ENCODE assay signal across 31 mouse cellular contexts in genomic region chr11:26201778-26202097, GRCm38 (mm10). TPM values are rescaled to one million over a fixed set of nuclear protein-coding genes. Genes with fewer than 3 reads are reported as not detected.
DNase-seq lines count a peak whose midpoint lies in the region; ATAC-seq lines count a peak whose summit lies in the region.
"Had no signal": no experiment of that assay in that cellular context is flagged by ENCODE, and none has a peak within 500 bp of the region (broad histone marks: within the 10 kb centered on the region; RNA-seq: fewer than 3 reads in every experiment).

No protein-coding gene starts in this region.

- H3K4me3 ChIP-seq in embryonic facial prominence, embryonic 12.5 days: no peak overlapping the region
- no peak overlapping the region for H3K4me3 ChIP-seq in embryonic facial prominence, embryonic 10.5 days
- no peak overlapping the region for H3K4me3 ChIP-seq in hindbrain, embryonic 12.5 days
- no peak overlapping the region for H3K4me3 ChIP-seq in hindbrain, embryonic 10.5 days
- no peak overlapping the region for H3K4me3 ChIP-seq in liver, embryonic 13.5 days (replicated peaks)
- no peak overlapping the region for H3K4me3 ChIP-seq in liver, embryonic 11.5 days (ENCODE audit: low read depth, low read length)
- H3K4me3 ChIP-seq in neural tube, embryonic 11.5 days (ENCODE audit: low read depth, low read length): no peak overlapping the region
- H3K4me3 ChIP-seq: hindbrain, embryonic 15.5 days; limb, embryonic 12.5 days; midbrain, embryonic 12.5 days; myocyte had no signal

- H3K27ac ChIP-seq in embryonic facial prominence, embryonic 12.5 days: no peak overlapping the region
- no peak overlapping the region for H3K27ac ChIP-seq in embryonic facial prominence, embryonic 10.5 days (replicated peaks)
- H3K27ac ChIP-seq in hindbrain, embryonic 12.5 days: no peak overlapping the region
- no peak overlapping the region for H3K27ac ChIP-seq in hindbrain, embryonic 10.5 days
- H3K27ac ChIP-seq in liver, embryonic 13.5 days: no peak overlapping the region
- no peak overlapping the region for H3K27ac ChIP-seq in liver, embryonic 11.5 days (ENCODE audit: low read depth, low read length)
- no peak overlapping the region for H3K27ac ChIP-seq in neural tube, embryonic 11.5 days (ENCODE audit: low read depth, low read length)
- H3K27ac ChIP-seq: hindbrain, embryonic 15.5 days; limb, embryonic 12.5 days; liver, embryonic 14.5 days; macrophage; midbrain, embryonic 12.5 days had no signal

- no peaks in the 10 kb centered on the region for H3K9me3 ChIP-seq in embryonic facial prominence, embryonic 12.5 days
- H3K9me3 ChIP-seq in embryonic facial prominence, embryonic 10.5 days: no peaks in the 10 kb centered on the region
- H3K9me3 ChIP-seq in hindbrain, embryonic 12.5 days (replicated peaks): no peaks in the 10 kb centered on the region
- no peaks in the 10 kb centered on the region for H3K9me3 ChIP-seq in hindbrain, embryonic 10.5 days
- no peaks in the 10 kb centered on the region for H3K9me3 ChIP-seq in liver, embryonic 13.5 days (replicated peaks)
- no peaks in the 10 kb centered on the region for H3K9me3 ChIP-seq in liver, embryonic 11.5 days (ENCODE audit: control insufficient read depth, low read length)
- H3K9me3 ChIP-seq in neural tube, embryonic 11.5 days (ENCODE audit: control insufficient read depth, low read length): no peaks in the 10 kb centered on the region
- H3K9me3 ChIP-seq: hindbrain, embryonic 15.5 days; limb, embryonic 12.5 days; midbrain, embryonic 12.5 days had no signal

- H3K36me3 ChIP-seq in embryonic facial prominence, embryonic 12.5 days: no peaks in the 10 kb centered on the region
- H3K36me3 ChIP-seq in embryonic facial prominence, embryonic 10.5 days (replicated peaks): no peaks in the 10 kb centered on the region
- H3K36me3 ChIP-seq in hindbrain, embryonic 12.5 days: no peaks in the 10 kb centered on the region
- H3K36me3 ChIP-seq in hindbrain, embryonic 10.5 days: no peaks in the 10 kb centered on the region
- H3K36me3 ChIP-seq in liver, embryonic 13.5 days: no peaks in the 10 kb centered on the region
- no peaks in the 10 kb centered on the region for H3K36me3 ChIP-seq in liver, embryonic 11.5 days (ENCODE audit: control insufficient read depth, insufficient read depth, low read length)
- no peaks in the 10 kb centered on the region for H3K36me3 ChIP-seq in neural tube, embryonic 11.5 days (ENCODE audit: control insufficient read depth, insufficient read depth, low read length)
- H3K36me3 ChIP-seq: hindbrain, embryonic 15.5 days; limb, embryonic 12.5 days; midbrain, embryonic 12.5 days had no signal

- no peaks in the 10 kb centered on the region for H3K27me3 ChIP-seq in embryonic facial prominence, embryonic 12.5 days
- no peaks in the 10 kb centered on the region for H3K27me3 ChIP-seq in embryonic facial prominence, embryonic 10.5 days (replicated peaks; ENCODE audit: low read depth, poor library complexity, severe bottlenecking)
- H3K27me3 ChIP-seq in hindbrain, embryonic 12.5 days: no peaks in the 10 kb centered on the region
- no peaks in the 10 kb centered on the region for H3K27me3 ChIP-seq in hindbrain, embryonic 10.5 days (ENCODE audit: insufficient read depth, poor library complexity, severe bottlenecking)
- H3K27me3 ChIP-seq in liver, embryonic 13.5 days: no peaks in the 10 kb centered on the region
- no peaks in the 10 kb centered on the region for H3K27me3 ChIP-seq in liver, embryonic 11.5 days (replicated peaks; ENCODE audit: control insufficient read depth, insufficient read depth, low read length)
- H3K27me3 ChIP-seq in neural tube, embryonic 11.5 days (ENCODE audit: control insufficient read depth, insufficient read depth, low read length): no peaks in the 10 kb centered on the region
- H3K27me3 ChIP-seq: CH12.LX; hindbrain, embryonic 15.5 days; limb, embryonic 12.5 days; midbrain, embryonic 12.5 days had no signal

- no peak overlapping the region for H3K4me2 ChIP-seq in embryonic facial prominence, embryonic 12.5 days (replicated peaks)
- H3K4me2 ChIP-seq in hindbrain, embryonic 12.5 days (replicated peaks): no peak overlapping the region
- no peak overlapping the region for H3K4me2 ChIP-seq in liver, embryonic 13.5 days
- no peak overlapping the region for H3K4me2 ChIP-seq in liver, embryonic 11.5 days
- no peak overlapping the region for H3K4me2 ChIP-seq in neural tube, embryonic 11.5 days (ENCODE audit: low read depth)
- H3K4me2 ChIP-seq: hindbrain, embryonic 15.5 days; limb, embryonic 12.5 days; midbrain, embryonic 12.5 days had no signal

- 0 out of 2 replicates have a peak, but pooled peaks have one; percentile 67 for ATAC-seq in embryonic facial prominence, embryonic 12.5 days (ENCODE audit: insufficient number of reproducible peaks, insufficient read depth, low FRiP score, low TSS enrichment)
- ATAC-seq in hindbrain, embryonic 12.5 days (ENCODE audit: low FRiP score): peak; percentile 35; the same call in 1 of the 2 replicates
- ATAC-seq in liver, embryonic 13.5 days (ENCODE audit: low read depth): peak; percentile 29; the same call in 1 of the 2 replicates
- ATAC-seq in liver, embryonic 11.5 days (replicated peaks; ENCODE audit: low FRiP score): no peak
- peak; percentile 20 for ATAC-seq in neural tube, embryonic 11.5 days (ENCODE audit: insufficient read depth, low FRiP score, low TSS enrichment)

- H3K9ac ChIP-seq in embryonic facial prominence, embryonic 12.5 days: no peak overlapping the region
- H3K9ac ChIP-seq in hindbrain, embryonic 12.5 days: no peak overlapping the region
- no peak overlapping the region for H3K9ac ChIP-seq in liver, embryonic 13.5 days
- H3K9ac ChIP-seq in liver, embryonic 11.5 days (ENCODE audit: low read depth, low read length): no peak overlapping the region
- H3K9ac ChIP-seq in neural tube, embryonic 11.5 days (ENCODE audit: low read length): no peak overlapping the region
- H3K9ac ChIP-seq: hindbrain, embryonic 15.5 days; limb, embryonic 12.5 days; liver, embryonic 14.5 days; midbrain, embryonic 12.5 days had no signal

- DNase-seq in embryonic facial prominence, embryonic 10.5 days (ENCODE audit: low spot score): no peak
- DNase-seq in hindbrain, embryonic 10.5 days (ENCODE audit: low spot score): no peak
- DNase-seq in liver, embryonic 13.5 days: no peak
- DNase-seq in liver, embryonic 11.5 days (ENCODE audit: low spot score): no peak
- DNase-seq in neural tube, embryonic 11.5 days (ENCODE audit: low spot score): no peak
- no peak for DNase-seq in neural tube, embryonic 10.5 days (ENCODE audit: extremely low spot score, low spot score)
- DNase-seq: adrenal gland, adult 2 months; adrenal gland, postnatal 36 days; cerebellum, adult 18-20 months; cerebellum, postnatal 10 days; gastrocnemius, postnatal 14 days; heart, postnatal 14 days; kidney, adult 8-10 months; kidney, postnatal 10 days; layer of hippocampus, adult 9-11 months; lung, adult 2 months; lung, postnatal 10 days; right cerebral cortex, adult 18-20 months; spleen, adult 18-20 months; thymus, postnatal 14 days had no signal

- no peaks in the 10 kb centered on the region for H3K4me1 ChIP-seq in embryonic facial prominence, embryonic 12.5 days
- no peaks in the 10 kb centered on the region for H3K4me1 ChIP-seq in embryonic facial prominence, embryonic 10.5 days
- H3K4me1 ChIP-seq in hindbrain, embryonic 12.5 days: no peaks in the 10 kb centered on the region
- H3K4me1 ChIP-seq in hindbrain, embryonic 10.5 days (replicated peaks): no peaks in the 10 kb centered on the region
- H3K4me1 ChIP-seq in liver, embryonic 13.5 days (replicated peaks): no peaks in the 10 kb centered on the region
- no peaks in the 10 kb centered on the region for H3K4me1 ChIP-seq in liver, embryonic 11.5 days (replicated peaks; ENCODE audit: control insufficient read depth, insufficient read depth, low read length)
- no peaks in the 10 kb centered on the region for H3K4me1 ChIP-seq in neural tube, embryonic 11.5 days (ENCODE audit: control insufficient read depth, insufficient read depth, low read length)
- H3K4me1 ChIP-seq: hindbrain, embryonic 15.5 days; limb, embryonic 12.5 days; midbrain, embryonic 12.5 days had no signal

RNA-seq across cellular contexts. Expression of gene 5730522E02Rik, which starts 8.8 kb away (rescaled TPM):
- 10.6 and 11.2 TPM in 2 replicates for polyA plus RNA-seq in embryonic facial prominence, embryonic 12.5 days (2016; fragmentation: Nextera tagmentation; extraction: Ambion mirVana)
- polyA plus RNA-seq in embryonic facial prominence, embryonic 10.5 days (2016; fragmentation: Nextera tagmentation; extraction: Ambion mirVana): 5.0 and 6.5 TPM in 2 replicates
- 10.1 and 11.3 TPM in 2 replicates for polyA plus RNA-seq in hindbrain, embryonic 12.5 days (2016; fragmentation: Nextera tagmentation; extraction: Ambion mirVana)
- 4.5 and 7.3 TPM in 2 replicates for polyA plus RNA-seq in hindbrain, embryonic 10.5 days (2016; fragmentation: Nextera tagmentation; extraction: Ambion mirVana)
- 0.18 and 0.20 TPM in 2 replicates for polyA plus RNA-seq in liver, embryonic 13.5 days (2015; fragmentation: Nextera tagmentation; extraction: Ambion mirVana)
- 1.3 and 1.4 TPM in 2 replicates for polyA plus RNA-seq in liver, embryonic 11.5 days (2014; fragmentation: Nextera tagmentation; extraction: Ambion mirVana)
- 4.6 and 5.5 TPM in 2 replicates for polyA plus RNA-seq in neural tube, embryonic 11.5 days (2014; fragmentation: Nextera tagmentation; extraction: Ambion mirVana)
- polyA plus RNA-seq: activated CD4-positive, CD25-positive, alpha-beta regulatory T cell, adult 4 months; C2C12; macrophage; myocyte had no signal
